Mouse (Mus musculus): ENCODE measurements around the gene Tmem141.

Tmem141 gene

GRCm38 (mm10) chr2:25621229-25622200 lies at the start of gene Tmem141:
TSS of gene Tmem141 (minus strand) at chr2:25622005.
- in situ Hi-C loops (cut with MboI; ENCODE audit: unreplicated experiment in 2 of 2): no loop called here

GRCm38 (mm10) chr2:25666516-25666915 lies 44.7 kb upstream of the Tmem141 start:
- in situ Hi-C loops (cut with MboI; ENCODE audit: unreplicated experiment in 2 of 2): loop anchor here (5.0 to 10.0 kb wide), 2 partner anchors 161 to 248 kb away; no protein-coding TSS in a partner anchor

- in situ Hi-C loops (cut with MboI; ENCODE audit: unreplicated experiment in 2 of 2): loop anchor here (5.0 to 10.0 kb wide), 2 partner anchors 173 to 251 kb away; no protein-coding TSS in a partner anchor
Measured at GRCm38 (mm10) chr2:25664125-25664524, 42.3 kb upstream of the Tmem141 start.

- in situ Hi-C loops (cut with MboI; ENCODE audit: unreplicated experiment in 2 of 2): loop anchor here (5.0 to 10.0 kb wide), 2 partner anchors 174 to 251 kb away; no protein-coding TSS in a partner anchor
Measured at GRCm38 (mm10) chr2:25663511-25663910, 41.7 kb upstream of the Tmem141 start.

GRCm38 (mm10) chr2:25661245-25661970 lies 39.6 kb upstream of the Tmem141 start:
- in situ Hi-C loops (cut with MboI; ENCODE audit: unreplicated experiment in 2 of 2): loop anchor here (5.0 to 10.0 kb wide), 2 partner anchors 176 to 253 kb away; no protein-coding TSS in a partner anchor

- in situ Hi-C loops (cut with MboI; ENCODE audit: unreplicated experiment in 2 of 2): loop anchor here (5.0 to 10.0 kb wide), 2 partner anchors 177 to 255 kb away; no protein-coding TSS in a partner anchor
Measured at GRCm38 (mm10) chr2:25660279-25660678, 38.5 kb upstream of the Tmem141 start.

GRCm38 (mm10) chr2:25657652-25658051 lies 35.8 kb upstream of the Tmem141 start, which contains the start of gene Lcn5:
TSS of gene Lcn5 (plus strand) at chr2:25657952.
- in situ Hi-C loops (cut with MboI; ENCODE audit: unreplicated experiment in 2 of 2): no loop called here

GRCm38 (mm10) chr2:25657246-25657645 lies 35.4 kb upstream of the Tmem141 start:
- in situ Hi-C loops (cut with MboI; ENCODE audit: unreplicated experiment in 2 of 2): no loop called here

GRCm38 (mm10) chr2:25656691-25657090 lies 34.9 kb upstream of the Tmem141 start:
- in situ Hi-C loops (cut with MboI; ENCODE audit: unreplicated experiment in 2 of 2): no loop called here

- in situ Hi-C loops (cut with MboI; ENCODE audit: unreplicated experiment in 2 of 2): no loop called here
Measured at GRCm38 (mm10) chr2:25654502-25654901, 32.7 kb upstream of the Tmem141 start.

GRCm38 (mm10) chr2:25652902-25653301 lies 31.1 kb upstream of the Tmem141 start, which contains the start of gene Lcn8:
TSS of gene Lcn8 (plus strand) at chr2:25653120.
- in situ Hi-C loops (cut with MboI; ENCODE audit: unreplicated experiment in 2 of 2): no loop called here

- in situ Hi-C loops (cut with MboI; ENCODE audit: unreplicated experiment in 2 of 2): no loop called here
Measured at GRCm38 (mm10) chr2:25639890-25640289, 18.1 kb upstream of the Tmem141 start.

- in situ Hi-C loops (cut with MboI; ENCODE audit: unreplicated experiment in 2 of 2): no loop called here
Measured at GRCm38 (mm10) chr2:25634046-25634445, 12.2 kb upstream of the Tmem141 start.

GRCm38 (mm10) chr2:25633616-25634015 lies 11.8 kb upstream of the Tmem141 start:
- in situ Hi-C loops (cut with MboI; ENCODE audit: unreplicated experiment in 2 of 2): no loop called here

- in situ Hi-C loops (cut with MboI; ENCODE audit: unreplicated experiment in 2 of 2): no loop called here
Measured at GRCm38 (mm10) chr2:25628738-25629137, 6.9 kb upstream of the Tmem141 start.

GRCm38 (mm10) chr2:25627811-25628210 lies 6.0 kb upstream of the Tmem141 start, which contains the start of gene Fcna:
TSS of gene Fcna (minus strand) at chr2:25628030.
- in situ Hi-C loops (cut with MboI; ENCODE audit: unreplicated experiment in 2 of 2): no loop called here

- in situ Hi-C loops (cut with MboI; ENCODE audit: unreplicated experiment in 2 of 2): no loop called here
Measured at GRCm38 (mm10) chr2:25625986-25626385, 4.2 kb upstream of the Tmem141 start.

GRCm38 (mm10) chr2:25620852-25621228 lies 965 bp downstream of the Tmem141 start:
- in situ Hi-C loops (cut with MboI; ENCODE audit: unreplicated experiment in 2 of 2): no loop called here

GRCm38 (mm10) chr2:25620386-25620785 lies 1.4 kb downstream of the Tmem141 start:
- in situ Hi-C loops (cut with MboI; ENCODE audit: unreplicated experiment in 2 of 2): no loop called here

GRCm38 (mm10) chr2:25617578-25617977 lies 4.2 kb downstream of the Tmem141 start, which contains the start of gene Ccdc183:
TSS of gene Ccdc183 (minus strand) at chr2:25617678.
- in situ Hi-C loops (cut with MboI; ENCODE audit: unreplicated experiment in 2 of 2): no loop called here

- in situ Hi-C loops (cut with MboI; ENCODE audit: unreplicated experiment in 2 of 2): no loop called here
Measured at GRCm38 (mm10) chr2:25616398-25616797, 5.4 kb downstream of the Tmem141 start.
